Mouse (Mus musculus) Muller cell, postnatal 12 days (primary cell): Measurements from ENCODE around the gene Mab21l2.

ENCODE experiments used
- DNase-seq: peaks from one replicate; pipeline ENCODE4 v3.0.0-alpha.2; 2015; ENCODE audit errors: inconsistent ontology term

Gene Mab21l2

GRCm38 (mm10) chr3:86548091-86549015 lies at the start of gene Mab21l2:
Mab21l2 (minus strand) TSS chr3:86548629.
- DNase-seq, result peak; percentile 94

- DNase-seq, result no peak
These were observed 26.9 kb upstream of the Mab21l2 start for GRCm38 (mm10) chr3:86575312-86575711.

- DNase-seq, result peak; percentile 22
These were observed 24.3 kb upstream of the Mab21l2 start for GRCm38 (mm10) chr3:86572519-86573244.

- DNase-seq, result peak; percentile 24
These were observed 23.1 kb upstream of the Mab21l2 start for GRCm38 (mm10) chr3:86571518-86571917.

GRCm38 (mm10) chr3:86567312-86567711 lies 18.9 kb upstream of the Mab21l2 start:
- DNase-seq, result no peak

GRCm38 (mm10) chr3:86561396-86561795 lies 13.0 kb upstream of the Mab21l2 start:
- no peak for DNase-seq

GRCm38 (mm10) chr3:86561023-86561344 lies 12.6 kb upstream of the Mab21l2 start:
- no peak for DNase-seq

GRCm38 (mm10) chr3:86560281-86561022 lies 12.0 kb upstream of the Mab21l2 start:
- peak; percentile 52 for DNase-seq

GRCm38 (mm10) chr3:86559635-86560034 lies 11.2 kb upstream of the Mab21l2 start:
- DNase-seq, result peak; percentile 58

- DNase-seq, result peak; percentile 74
These were observed 10.5 kb upstream of the Mab21l2 start for GRCm38 (mm10) chr3:86558976-86559375.

GRCm38 (mm10) chr3:86552170-86552569 lies 3.7 kb upstream of the Mab21l2 start:
- DNase-seq, result peak; percentile 62

GRCm38 (mm10) chr3:86551011-86551728 lies 2.7 kb upstream of the Mab21l2 start:
- DNase-seq, result peak; percentile 90

- DNase-seq, result peak; percentile 65
These were observed 2.0 kb upstream of the Mab21l2 start for GRCm38 (mm10) chr3:86550301-86551010.

GRCm38 (mm10) chr3:86547251-86547791 lies 1.1 kb downstream of the Mab21l2 start:
- no peak for DNase-seq

GRCm38 (mm10) chr3:86546471-86547250 lies 1.8 kb downstream of the Mab21l2 start:
- DNase-seq, result peak; percentile 74

GRCm38 (mm10) chr3:86545945-86546344 lies 2.5 kb downstream of the Mab21l2 start:
- DNase-seq, result no peak

GRCm38 (mm10) chr3:86544785-86545184 lies 3.6 kb downstream of the Mab21l2 start:
- DNase-seq, result peak; percentile 86

GRCm38 (mm10) chr3:86541863-86542397 lies 6.5 kb downstream of the Mab21l2 start:
- DNase-seq, result peak; percentile 19

- DNase-seq, result no peak
These were observed 7.3 kb downstream of the Mab21l2 start for GRCm38 (mm10) chr3:86541074-86541614.
